Mouse (Mus musculus): Measurements from ENCODE around the gene Hsdl1.

- TF ChIP-seq GATA1 (IDR thresholded peaks at IDR 0.05; ENCODE audit: borderline replicate concordance, low read length) (peak; percentile 41; the same call in 1 of the 3 replicates), FLI1 (IDR thresholded peaks at IDR 0.05; ENCODE audit: low read length) (no peak)
Observed at GRCm38 (mm10) chr8:119571135-119571534, 3.8 kb downstream of the Hsdl1 start.
